Mouse (Mus musculus) kidney, adult 11 months (tissue): ENCODE results near the gene Krtap4-2.
"Not testable (repeated sequence)": the region's sequence is repeated elsewhere in the genome, so short reads cannot be mapped to it uniquely, and the experiment has no call there.

Source experiments
- DNase-seq: peaks from one replicate; pipeline ENCODE4 v3.0.0; 2022

The Krtap4-2 gene

DNA sequence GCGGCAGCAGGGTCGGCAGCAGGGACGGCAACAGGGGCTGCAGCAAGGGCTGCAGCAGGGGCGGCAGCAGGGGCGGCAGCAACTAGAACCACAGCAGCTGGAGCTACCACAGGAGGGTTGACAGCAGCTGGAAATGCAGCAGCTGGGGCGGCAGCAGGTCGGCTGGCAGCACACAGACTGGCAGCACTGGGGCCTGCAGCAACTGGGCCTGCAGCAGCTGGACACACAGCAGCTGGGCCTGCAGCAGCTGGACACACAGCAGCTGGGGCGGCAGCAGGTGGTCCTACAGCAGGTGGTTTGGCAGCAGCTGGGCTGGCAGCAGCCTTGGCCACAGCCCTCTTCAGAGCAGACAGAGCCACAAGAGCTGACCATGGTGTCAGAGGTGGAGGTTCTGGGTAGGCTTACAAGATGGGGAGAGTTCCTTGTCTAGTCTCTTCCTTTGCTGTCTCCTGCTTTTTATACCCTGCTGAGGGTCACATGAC is at the start of gene Krtap4-2:
Krtap4-2 (minus strand) TSS at position 432 of the 482 bp plus-strand sequence.
- no peak for DNase-seq

- DNase-seq: no peak
These were observed 48.6 kb upstream of the Krtap4-2 start for GRCm38 (mm10) chr11:99683481-99683880.

DNA sequence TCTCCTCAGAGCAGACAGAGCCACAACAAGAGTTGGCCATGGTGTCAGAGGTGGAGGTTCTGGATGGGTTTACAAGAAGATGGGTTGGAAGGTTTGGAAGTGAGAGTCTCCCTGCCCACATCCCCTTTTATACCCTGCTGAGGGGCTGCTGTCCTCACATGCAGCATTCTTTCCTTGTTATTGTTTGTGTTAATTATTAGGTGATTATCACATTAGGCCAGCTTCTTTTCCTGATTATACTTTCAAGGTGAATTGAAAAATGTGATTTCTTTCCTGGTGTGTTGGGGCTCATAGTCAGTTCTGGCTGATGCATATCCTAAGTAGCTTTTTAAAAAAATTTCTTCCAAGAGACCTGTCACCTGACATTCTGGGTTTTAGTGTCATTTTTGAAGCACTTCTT is 31.0 kb upstream of the Krtap4-2 start, which contains the start of gene Krtap4-6:
Krtap4-6 (minus strand) TSS at position 101 of the 400 bp plus-strand sequence.
- no peak for DNase-seq

DNA sequence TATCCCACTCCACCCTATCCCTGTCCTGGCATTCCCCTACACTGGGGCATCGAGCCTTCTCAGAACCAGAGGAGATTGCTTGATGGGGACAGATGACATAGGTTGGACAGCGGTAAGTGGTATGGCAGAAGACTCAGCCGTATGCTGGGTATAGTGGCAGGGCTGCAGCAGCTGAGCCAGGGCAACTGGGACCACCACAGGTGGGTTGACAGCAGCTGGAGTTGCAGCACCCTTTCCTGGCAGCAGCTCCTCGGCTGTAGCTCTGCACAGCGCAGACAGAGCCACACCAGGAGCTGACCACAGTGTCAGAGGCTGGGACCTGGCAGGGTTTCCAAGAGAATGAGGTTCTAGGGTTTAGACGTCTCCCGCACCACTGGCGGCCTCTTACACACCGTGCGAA is 27.9 kb upstream of the Krtap4-2 start:
- DNase-seq: no peak

- DNase-seq: no peak
These were observed 24.4 kb upstream of the Krtap4-2 start for GRCm38 (mm10) chr11:99659256-99659655.

GRCm38 (mm10) chr11:99658467-99659010 is 23.7 kb upstream of the Krtap4-2 start, which contains the start of gene Gm11563:
TSS of gene Gm11563 (minus strand) at chr11:99658960.
- DNase-seq: not testable (repeated sequence)

GRCm38 (mm10) chr11:99657051-99657450 is 22.2 kb upstream of the Krtap4-2 start:
- DNase-seq: no peak

DNA sequence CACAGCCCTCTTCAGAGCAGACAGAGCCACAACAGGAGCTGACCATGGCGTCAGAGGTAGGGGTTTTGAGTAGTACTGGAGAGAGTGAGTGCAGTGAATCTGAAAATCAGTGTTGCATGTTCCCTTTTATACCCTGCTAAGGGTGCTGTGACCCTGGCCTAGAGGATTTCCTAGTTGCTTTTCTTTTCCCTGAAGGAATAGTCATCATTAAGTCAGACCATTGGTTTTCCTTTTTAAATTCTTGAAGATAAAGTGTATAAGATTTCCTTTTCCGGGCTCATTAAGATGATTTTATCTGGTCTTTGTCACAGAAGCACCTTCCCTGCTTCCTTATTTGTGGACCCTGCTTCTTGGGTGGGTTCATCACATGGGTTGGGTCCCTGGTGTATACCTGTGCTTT is 15.3 kb upstream of the Krtap4-2 start, which contains the start of gene Gm11555:
Gm11555 (minus strand) TSS at position 101 of the 400 bp plus-strand sequence.
- no peak for DNase-seq

DNA sequence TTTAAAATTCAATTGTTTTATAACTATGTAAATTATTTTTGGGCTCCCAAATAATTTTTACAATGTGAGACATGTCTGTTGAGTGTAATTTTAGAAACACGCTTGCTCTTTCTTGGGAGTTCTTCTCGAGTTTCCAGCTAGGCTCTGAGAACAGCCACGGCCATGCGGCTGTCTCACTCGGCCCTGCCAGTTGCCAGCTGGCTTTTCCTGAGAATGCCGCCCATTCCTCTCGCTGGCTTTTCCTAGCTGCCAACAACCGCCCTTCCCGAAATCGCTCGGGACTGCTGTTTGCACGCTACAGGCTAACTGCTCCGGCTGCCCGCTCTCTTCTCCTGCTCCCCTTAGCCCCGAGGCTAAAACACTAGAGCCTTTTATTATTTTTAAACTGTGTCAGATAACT is 11.6 kb upstream of the Krtap4-2 start:
- DNase-seq: no peak

DNA sequence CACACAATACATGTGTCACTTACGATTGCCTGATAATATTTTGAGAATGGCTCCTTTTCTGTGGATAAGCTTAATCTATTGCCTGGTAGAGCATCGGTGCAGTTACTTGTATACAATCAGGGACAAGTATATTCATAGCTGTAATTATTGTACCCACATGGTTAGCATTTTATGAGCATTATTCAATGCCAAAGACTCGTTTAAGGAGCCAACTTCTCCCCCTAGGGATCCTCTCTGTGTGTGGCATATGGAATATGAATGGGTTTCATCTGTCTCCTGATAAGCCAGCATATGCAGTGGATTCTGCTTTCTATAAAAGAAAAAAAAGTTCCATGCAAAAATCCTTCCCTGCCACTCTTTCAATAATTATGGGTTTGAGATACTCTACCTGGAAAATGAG is 9.5 kb upstream of the Krtap4-2 start:
- DNase-seq: no peak

DNA sequence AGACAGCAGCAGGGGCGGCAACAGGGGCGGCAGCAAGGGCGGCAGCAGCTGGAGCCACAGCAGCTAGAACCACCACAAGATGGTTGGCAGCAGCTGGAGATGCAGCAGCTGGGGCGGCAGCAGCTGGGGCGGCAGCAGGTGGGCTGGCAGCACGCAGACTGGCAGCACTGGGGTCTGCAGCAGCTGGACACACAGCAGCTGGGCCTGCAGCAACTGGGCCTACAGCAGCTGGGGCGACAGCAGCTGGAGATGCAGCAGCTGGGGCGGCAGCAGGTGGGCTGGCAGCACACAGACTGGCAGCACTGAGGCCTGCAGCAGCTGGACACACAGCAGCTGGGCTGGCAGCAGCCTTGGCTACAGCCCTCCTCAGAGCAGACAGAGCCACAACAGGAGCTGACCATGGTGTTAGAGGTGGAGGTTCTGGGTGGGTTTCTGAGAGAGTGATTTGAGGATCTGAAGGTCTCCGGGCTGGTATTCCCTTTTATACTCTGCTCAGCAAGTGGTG is 8.8 kb upstream of the Krtap4-2 start, which contains the start of gene Krtap4-7:
Krtap4-7 (minus strand) TSS at position 455 of the 505 bp plus-strand sequence.
- not testable (repeated sequence) for DNase-seq

- DNase-seq: no peak
These were observed 6.0 kb upstream of the Krtap4-2 start for GRCm38 (mm10) chr11:99640926-99641325.

GRCm38 (mm10) chr11:99637086-99637485 is 2.2 kb upstream of the Krtap4-2 start:
- DNase-seq: no peak

DNA sequence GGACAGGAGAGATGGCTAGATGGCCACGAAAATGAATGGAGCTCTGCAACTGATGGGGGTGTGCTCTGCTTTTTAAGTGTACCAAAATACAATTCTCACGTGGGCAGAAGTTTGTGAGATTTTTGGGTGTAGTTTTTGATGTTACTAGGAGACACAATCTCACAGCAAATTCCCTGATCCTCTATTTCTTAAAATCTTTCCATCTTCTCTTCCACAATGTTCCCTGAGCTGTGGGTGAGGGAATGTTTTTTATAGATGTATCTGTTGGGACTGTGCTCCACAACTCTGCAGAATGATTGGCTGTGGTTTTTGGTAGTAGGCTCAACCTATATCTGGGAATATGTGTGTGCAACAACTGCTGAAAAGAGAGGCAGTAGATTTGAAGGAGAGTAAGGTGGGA is 1.6 kb downstream of the Krtap4-2 start:
- DNase-seq: no peak

DNA sequence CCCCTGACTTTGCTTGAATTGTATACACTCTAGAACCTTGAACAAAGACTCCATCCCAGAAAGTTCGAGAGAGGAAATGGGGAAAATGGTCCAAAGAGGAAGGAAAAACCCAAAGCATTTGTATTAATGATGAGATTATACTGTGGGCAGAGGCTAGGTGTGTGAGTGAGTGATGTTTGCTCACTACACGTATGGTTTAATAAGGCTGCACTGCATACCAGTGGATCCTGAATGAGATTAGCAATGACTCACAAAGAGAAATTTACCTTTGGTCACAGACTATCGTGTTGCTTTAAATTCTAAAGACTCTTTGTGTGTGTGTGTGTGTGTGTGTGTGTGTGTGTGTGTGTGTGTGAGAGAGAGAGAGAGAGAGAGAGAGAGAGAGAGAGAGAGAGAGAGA is 4.0 kb downstream of the Krtap4-2 start:
- DNase-seq: no peak

GRCm38 (mm10) chr11:99628138-99628537 is 6.7 kb downstream of the Krtap4-2 start, which contains the start of gene Krtap4-1:
TSS of gene Krtap4-1 (minus strand) at chr11:99628238.
- no peak for DNase-seq

- DNase-seq: no peak
These were observed 14.5 kb downstream of the Krtap4-2 start, which contains the start of gene Gm11562 for GRCm38 (mm10) chr11:99620335-99620734. TSS of gene Gm11562 (minus strand) at chr11:99620435.

DNA sequence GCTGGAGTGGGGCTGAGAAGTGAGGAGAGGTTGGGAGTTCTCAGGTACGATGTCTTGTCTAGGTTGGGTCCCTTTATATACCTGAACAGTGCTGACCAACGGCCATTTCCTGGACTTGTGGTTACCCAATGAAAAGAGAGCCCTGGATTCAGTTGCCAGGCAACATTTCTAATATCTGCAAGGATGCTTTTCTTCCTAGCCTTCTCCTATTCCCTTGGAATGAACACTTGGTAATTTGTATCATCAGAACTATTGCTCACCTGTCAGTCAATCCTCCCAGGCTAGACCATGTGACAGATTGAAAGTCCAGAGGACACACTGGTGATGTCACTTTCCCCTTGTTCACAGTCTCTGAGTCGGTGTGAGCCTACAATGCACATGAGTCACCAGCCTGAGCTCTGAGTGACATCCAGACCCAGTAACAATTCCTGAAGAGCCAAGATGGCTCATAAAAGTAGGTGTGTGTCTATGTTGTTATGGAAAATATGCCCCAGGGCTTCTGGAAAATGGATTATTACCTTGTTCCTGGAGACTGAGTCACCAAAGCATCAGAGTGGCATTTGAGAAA is 20.0 kb downstream of the Krtap4-2 start, which contains the start of gene Krtap2-4:
Krtap2-4 (minus strand) TSS at position 51 of the 568 bp plus-strand sequence.
- no peak for DNase-seq

GRCm38 (mm10) chr11:99610089-99610488 is 24.8 kb downstream of the Krtap4-2 start, which contains the start of gene Gm11937:
TSS of gene Gm11937 (minus strand) at chr11:99610189.
- not testable (repeated sequence) for DNase-seq

DNA sequence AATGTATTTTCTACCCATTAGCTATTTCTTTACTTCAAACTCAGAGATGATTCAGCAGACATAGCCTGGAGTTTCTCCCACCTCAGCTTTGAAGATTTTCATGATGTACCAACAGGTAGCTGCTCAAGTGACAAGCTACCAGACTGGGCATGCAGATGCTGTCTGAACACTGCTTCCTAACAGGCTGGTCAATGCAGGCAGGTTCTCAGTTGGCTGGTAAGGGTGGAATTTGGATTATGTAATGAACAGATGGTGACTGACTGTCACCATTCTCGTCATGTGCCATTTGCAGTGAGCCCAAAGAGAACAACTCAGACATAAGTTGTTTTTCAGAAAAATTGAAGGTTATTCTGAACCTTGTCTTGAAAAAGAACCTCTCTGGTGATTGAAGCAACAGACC is 25.8 kb downstream of the Krtap4-2 start:
- no peak for DNase-seq

DNA sequence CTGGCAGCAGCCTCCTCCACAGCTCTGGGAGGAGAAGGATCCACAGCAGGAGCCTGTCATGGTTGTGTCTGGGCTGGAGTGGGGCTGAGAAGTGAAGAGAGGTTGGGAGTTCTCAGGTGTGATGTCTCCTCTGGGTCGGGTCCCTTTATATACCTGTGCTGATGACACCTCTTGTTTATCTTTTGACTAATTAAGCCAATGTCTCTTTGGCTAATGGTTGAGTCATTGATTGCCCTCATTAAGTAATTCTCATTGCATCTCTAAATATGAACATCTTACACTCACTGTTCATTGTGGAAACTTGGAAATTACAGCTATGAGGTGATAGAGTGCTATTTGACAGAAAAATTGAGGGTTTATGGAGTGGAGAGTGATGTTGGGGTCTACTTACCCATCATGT is 31.7 kb downstream of the Krtap4-2 start, which contains the start of gene Gm11938:
Gm11938 (minus strand) TSS at position 101 of the 400 bp plus-strand sequence.
- not testable (repeated sequence) for DNase-seq

GRCm38 (mm10) chr11:99597742-99598141 is 37.1 kb downstream of the Krtap4-2 start, which contains the start of gene Krtap9-3:
TSS of gene Krtap9-3 (minus strand) at chr11:99598105.
- not testable (repeated sequence) for DNase-seq

DNA sequence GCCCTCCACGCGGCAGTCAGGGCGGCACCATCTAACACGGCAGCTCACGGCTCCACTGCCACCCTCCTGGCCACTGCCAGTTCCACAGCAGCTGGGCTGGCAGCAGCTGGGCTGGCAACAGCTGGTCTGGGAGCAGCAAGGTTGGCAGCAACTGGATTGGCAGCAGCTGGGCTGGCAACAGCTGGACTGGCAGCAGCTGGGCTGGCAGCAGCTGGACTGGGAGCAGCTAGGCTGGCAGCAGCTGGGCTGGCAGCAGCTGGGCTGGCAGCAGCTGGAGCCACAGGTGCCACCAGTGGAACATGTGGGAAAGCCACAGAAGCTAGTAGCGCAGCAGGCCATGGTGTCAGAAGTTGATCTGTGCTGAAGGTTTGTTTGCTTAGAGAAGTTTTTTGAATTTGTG is 43.9 kb downstream of the Krtap4-2 start, which contains the start of gene Krtap1-3:
Krtap1-3 (minus strand) TSS at position 359 of the 400 bp plus-strand sequence.
- no peak for DNase-seq
